Mouse (Mus musculus) activated CD4-positive, CD25-positive, alpha-beta regulatory T cell, adult 4 months (primary cell): ENCODE measurements around the gene Kptn. TPM values are rescaled to one million over a fixed set of nuclear protein-coding genes. Genes with fewer than 3 reads are reported as not detected.
A peak's percentile ranks its signal among the peaks of the same experiment; 100 is the strongest.

Source experiments
- ATAC-seq: one replicate; pipeline ENCODE4 v1.8.0; 2017
- polyA plus RNA-seq, 2 experiments: library from polyadenylated mRNA; unstranded; fragments of 100-300 nt; shearing (Covaris generic); gene quantifications; one replicate each; pipeline ENCODE4 v1.2.1; 2017

The Kptn gene
- polyA plus RNA-seq, 2 experiments from 2014 or later = 18.6 to 21.8 TPM

- no peak for ATAC-seq
Observed at GRCm38 (mm10) chr7:16172141-16172581, 52.5 kb downstream of the Kptn start.

GRCm38 (mm10) chr7:16172586-16173140 is 53.0 kb downstream of the Kptn start:
- ATAC-seq = no peak

- ATAC-seq = no peak
Observed at GRCm38 (mm10) chr7:16173146-16173545, 53.5 kb downstream of the Kptn start.

GRCm38 (mm10) chr7:16174597-16175541 is 55.2 kb downstream of the Kptn start, which contains the start of gene Meis3:
Meis3 (plus strand) TSS chr7:16175090.
- ATAC-seq = peak; percentile 84

GRCm38 (mm10) chr7:16175542-16175931 is 55.8 kb downstream of the Kptn start:
- ATAC-seq = peak; percentile 47

Other genes starting within 250 kb of the Kptn start
- not detected for gene Crx, start 239.9 kb upstream of the Kptn start, polyA plus RNA-seq
- gene Crxos, start 237.3 kb upstream of the Kptn start, polyA plus RNA-seq = not detected
- 100 to 1,000 TPM; 824 to 866 TPM for gene Selenow, start 197.5 kb upstream of the Kptn start, polyA plus RNA-seq
- 100 to 1,000 TPM; 334 to 398 TPM for gene Nop53, start 173.8 kb upstream of the Kptn start, polyA plus RNA-seq
- gene Ehd2, start 152.3 kb upstream of the Kptn start, polyA plus RNA-seq = under 1 TPM; 0.07 to 0.11 TPM
- 1 to 10 TPM; 3.7 TPM for gene Bicra, start 72.0 kb upstream of the Kptn start, polyA plus RNA-seq
- gene Zfp541, start 58.1 kb upstream of the Kptn start, polyA plus RNA-seq = under 1 TPM in 1 of 2 experiments, not detected in 1; 0.11 TPM
- gene Napa, start 21.4 kb upstream of the Kptn start, polyA plus RNA-seq = 100 to 1,000 TPM; 162 to 259 TPM
- not detected for gene Slc8a2, start 9.9 kb downstream of the Kptn start, polyA plus RNA-seq
- 10 to 100 TPM; 11.0 to 17.9 TPM for gene Meis3, start 55.2 kb downstream of the Kptn start, polyA plus RNA-seq
- 10 to 100 TPM in 1 of 2 experiments, 1 to 10 TPM in 1; 7.0 to 10.9 TPM for gene Dhx34, start 102.1 kb downstream of the Kptn start, polyA plus RNA-seq
- not detected for gene C5ar2, start 124.3 kb downstream of the Kptn start, polyA plus RNA-seq
- gene C5ar1, start 139.6 kb downstream of the Kptn start, polyA plus RNA-seq = not detected
- 1 to 10 TPM; 1.8 to 2.8 TPM for gene Inafm1, start 153.7 kb downstream of the Kptn start, polyA plus RNA-seq
- 10 to 100 TPM; 11.1 to 11.2 TPM for gene Ccdc9, start 166.9 kb downstream of the Kptn start, polyA plus RNA-seq
- 1 to 10 TPM in 1 of 2 experiments, under 1 TPM in 1; 0.43 to 1.5 TPM for gene Bbc3, start 188.5 kb downstream of the Kptn start, polyA plus RNA-seq